Mouse (Mus musculus) CH12.LX (cell line): ENCODE results near the gene Mapk8. TPM values are rescaled to one million over a fixed set of nuclear protein-coding genes. Genes with fewer than 3 reads are reported as not detected.
A peak's percentile ranks its signal among the peaks of the same experiment; 100 is the strongest.

Experiments used
- DNase-seq: peaks from one replicate; pipeline ENCODE4 v3.0.0-alpha.2; 2013; ENCODE audit errors: extremely low read depth
- H3K27ac ChIP-seq: 2 replicates; pipeline ENCODE4 v1.5.1; 2012; ENCODE audit warnings: low read depth, mild to moderate bottlenecking, control low read depth, moderate library complexity; ENCODE audit not compliant: insufficient read depth
- H3K27me3 ChIP-seq: replicated peaks from 2 replicates; pipeline ENCODE3; 2012; ENCODE audit warnings: inconsistent platforms
- H3K36me3 ChIP-seq, 2 experiments: replicated peaks in 1 of 2; 2 replicates each; pipeline versions ENCODE3 to v1.6.1; 2012; ENCODE audit warnings: inconsistent platforms in 1 of 2, low read length in 1 of 2, mild to moderate bottlenecking in 1 of 2, mixed read lengths in 1 of 2, moderate library complexity in 1 of 2; ENCODE audit not compliant: control insufficient read depth in 1 of 2, insufficient read depth in 1 of 2
- H3K4me1 ChIP-seq, 2 experiments: 2 replicates each; pipeline ENCODE4 v1.6.1; 2012; ENCODE audit warnings: inconsistent platforms in 1 of 2, moderate library complexity in 1 of 2; ENCODE audit not compliant: insufficient read depth in 2 of 2, control insufficient read depth in 1 of 2
- H3K4me2 ChIP-seq: 2 replicates; pipeline ENCODE4 v1.6.1; 2012; ENCODE audit warnings: low read depth, mild to moderate bottlenecking, control low read depth; ENCODE audit not compliant: poor library complexity, insufficient read depth, severe bottlenecking
- H3K4me3 ChIP-seq, 3 experiments: fragments of 150-350 bp in 1 of 3; sonication (generic) in 1 of 3; replicated peaks in 1 of 3; 2 replicates each; pipeline versions ENCODE3 to v1.5.1; 2011 to 2012; ENCODE audit warnings: low read depth in 2 of 3, low read length in 2 of 3, mild to moderate bottlenecking in 2 of 3, moderate library complexity in 2 of 3, control low read depth in 1 of 3, improper control_type of control experiment in 1 of 3, inconsistent platforms in 1 of 3, mixed read lengths in 1 of 3; ENCODE audit not compliant: poor library complexity in 1 of 3
- H3K79me2 ChIP-seq: replicated peaks from 2 replicates; pipeline ENCODE4 v1.6.1; 2012; ENCODE audit warnings: mild to moderate bottlenecking, moderate library complexity; ENCODE audit not compliant: control insufficient read depth, poor library complexity, insufficient read depth, severe bottlenecking; ENCODE audit errors: extremely low read depth
- H3K9ac ChIP-seq: 2 replicates; pipeline ENCODE4 v1.6.1; 2012; ENCODE audit warnings: low read depth, mild to moderate bottlenecking, control low read depth, moderate library complexity; ENCODE audit not compliant: insufficient read depth
- H3K9me3 ChIP-seq: replicated peaks from 2 replicates; pipeline ENCODE3; 2012; ENCODE audit warnings: low read length, inconsistent platforms, mixed read lengths
- CTCF ChIP-seq, 2 experiments: IDR thresholded peaks in 1 of 2; conservative IDR thresholded peaks in 1 of 2; 2 replicates each; pipeline ENCODE4 v1.5.1; 2011 to 2012; ENCODE audit warnings: low read depth in 2 of 2, low read length in 2 of 2, improper control_type of control experiment in 1 of 2, inconsistent platforms in 1 of 2, mild to moderate bottlenecking in 1 of 2, moderate library complexity in 1 of 2
- ELF1 ChIP-seq: IDR thresholded peaks from 2 replicates; pipeline ENCODE4 v1.6.1; 2014; ENCODE audit warnings: low read depth, mild to moderate bottlenecking, inconsistent platforms, low read length, improper control_type of control experiment
- GABPA ChIP-seq: IDR thresholded peaks from 2 replicates; pipeline ENCODE4 v1.6.1; 2012; ENCODE audit warnings: low read depth, low read length, improper control_type of control experiment, inconsistent platforms; ENCODE audit not compliant: insufficient replicate concordance
- KAT2A ChIP-seq: IDR thresholded peaks from 2 replicates; pipeline ENCODE4 v1.6.1; 2012; ENCODE audit warnings: low read length, improper control_type of control experiment, inconsistent platforms; ENCODE audit not compliant: insufficient replicate concordance
- MAFK ChIP-seq: IDR thresholded peaks from 2 replicates; pipeline ENCODE4 v1.6.1; 2011; ENCODE audit warnings: low read length, improper control_type of control experiment; ENCODE audit not compliant: insufficient replicate concordance
- NELFE ChIP-seq: IDR thresholded peaks from 2 replicates; pipeline ENCODE4 v1.6.1; 2011; ENCODE audit warnings: low read depth, low read length, improper control_type of control experiment
- PAX5 ChIP-seq: IDR thresholded peaks from 2 replicates; pipeline ENCODE4 v1.6.1; 2012; ENCODE audit warnings: low read length, inconsistent platforms, mixed read lengths
- RAD21 ChIP-seq: IDR thresholded peaks from 2 replicates; pipeline ENCODE4 v1.6.1; 2011; ENCODE audit warnings: low read depth, mild to moderate bottlenecking, low read length, improper control_type of control experiment, moderate library complexity
- SMC3 ChIP-seq: IDR thresholded peaks from 2 replicates; pipeline ENCODE4 v1.6.1; 2011; ENCODE audit warnings: low read depth, low read length, improper control_type of control experiment
- USF1 ChIP-seq: IDR thresholded peaks from 2 replicates; pipeline ENCODE4 v1.6.1; 2014; ENCODE audit warnings: low read depth, mild to moderate bottlenecking, inconsistent platforms, low read length, improper control_type of control experiment
- USF2 ChIP-seq: conservative IDR thresholded peaks from 2 replicates; pipeline ENCODE4 v1.6.1; 2011; ENCODE audit warnings: low read depth, low read length, improper control_type of control experiment
- dilution Hi-C: fragments of 300-500 bp; cut with MboI; formaldehyde crosslinking; loops from 2 replicates; pipeline ENCODE4 v1.14.3; 2020; ENCODE audit warnings: low sequenced_read_pairs; ENCODE audit not compliant: extremely low pct_unique_long_range_greater_than_20kb, extremely low pct_ligation_motif_present
- in situ Hi-C: fragments of 300-500 bp; cut with MboI; formaldehyde crosslinking; loops from 3 replicates; pipeline ENCODE4 v1.14.3; 2019; ENCODE audit warnings: low sequenced_read_pairs, low pct_ligation_motif_present, low pct_unique_long_range_greater_than_20kb, mixed read lengths
- polyA plus RNA-seq: library from polyadenylated mRNA; unstranded; fragments of >175 nt; gene quantifications from 2 replicates; pipeline ENCODE4 v1.2.1, GENCODE M21; 2012; ENCODE audit warnings: low read depth; ENCODE audit not compliant: insufficient read length
- total RNA-seq, 2 experiments: library from RNA; depleted of rRNA; stranded (reverse); fragments of 300-350 nt in 1 of 2; fragments of >200 nt in 1 of 2; gene quantifications; 2 replicates each; pipeline ENCODE4 v1.2.3; 2012 to 2014

The Mapk8 gene
- total and polyA plus RNA-seq, 3 experiments = 9.1 to 33.4 (median 21.9) TPM

DNA sequence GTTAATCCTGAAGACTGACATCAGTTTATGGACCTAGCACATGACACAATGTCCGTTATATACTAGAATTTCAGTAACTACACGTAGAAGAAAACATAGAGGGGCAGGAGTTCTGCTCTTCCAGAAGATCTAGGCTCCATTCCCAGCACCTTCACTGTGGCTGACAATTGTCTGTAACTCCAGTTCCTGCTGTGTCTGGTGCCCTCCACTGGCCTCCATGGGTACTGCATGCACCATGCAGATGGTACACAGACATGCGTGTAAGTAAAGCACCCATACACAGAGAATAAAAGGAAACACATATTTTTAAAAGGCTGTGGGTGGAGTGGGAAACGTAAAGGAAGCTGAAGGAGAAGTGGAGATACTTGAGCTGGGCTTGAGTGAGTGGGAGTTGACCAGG is 113.1 kb downstream of the Mapk8 start:
- Histone ChIP-seq H3K4me3 (no peak overlapping the region), H3K4me1 (peaks cover 22 to 58% of the 10 kb centered on the region in 2 experiments), H3K79me2 (no peaks in the 10 kb centered on the region), H3K36me3 (no peaks in the 10 kb centered on the region), H3K27ac (no peak overlapping the region), H3K9ac (no peak overlapping the region), H3K4me2 (0 out of 2 replicates have a peak overlapping the region, but pooled peaks have one; percentile 24), H3K27me3 (no peaks in the 10 kb centered on the region), H3K9me3 (peaks cover 5% of the 10 kb centered on the region)
- dilution Hi-C loops = no loop called here
- in situ Hi-C loops = no loop called here
- TF ChIP-seq GABPA = no peak
- TF ChIP-seq CTCF (conservative IDR thresholded peaks at IDR 0.05 in 1 of 2, IDR thresholded peaks at IDR 0.05 in 1 of 2; ENCODE audit: low read depth in 2 of 2, low read length in 2 of 2) = peak; percentile 77 to 94
- no peak for TF ChIP-seq USF1
- no peak for TF ChIP-seq KAT2A
- no peak for TF ChIP-seq NELFE
- peak; percentile 56 for TF ChIP-seq RAD21
- TF ChIP-seq SMC3 = peak; percentile 48
- TF ChIP-seq USF2 = no peak
- TF ChIP-seq MAFK = no peak
- DNase-seq = peak; percentile 56

DNA sequence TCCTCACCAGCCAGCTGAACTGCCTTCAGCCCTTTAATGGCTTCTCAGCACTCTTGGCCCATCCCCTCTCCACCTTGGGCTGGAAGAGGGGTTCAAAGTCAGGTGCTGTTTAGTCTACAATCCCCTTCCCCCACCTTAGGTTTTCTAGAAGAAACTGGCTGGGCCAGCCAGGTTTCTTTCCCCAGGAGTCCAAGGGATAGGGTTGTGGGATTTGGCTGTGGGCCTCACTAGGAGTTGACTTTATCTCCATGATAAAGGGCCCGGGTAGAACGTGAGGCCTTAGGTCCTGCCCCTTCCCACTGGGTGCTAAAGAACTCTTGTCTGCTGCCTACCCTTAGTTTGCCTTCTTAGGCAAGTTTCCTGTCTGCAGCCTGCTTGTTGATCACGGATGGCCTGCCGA is 115.3 kb downstream of the Mapk8 start:
- no peaks in the 10 kb centered on the region for H3K79me2 ChIP-seq
- in situ Hi-C loops = no loop called here
- no peaks in the 10 kb centered on the region for H3K27me3 ChIP-seq
- no peak for DNase-seq
- no peak overlapping the region for H3K4me3 ChIP-seq
- TF ChIP-seq PAX5 = no peak
- peaks cover 27 to 65% of the 10 kb centered on the region in 2 experiments for H3K4me1 ChIP-seq
- H3K4me2 ChIP-seq = no peak overlapping the region
- dilution Hi-C loops = no loop called here
- H3K27ac ChIP-seq = no peak overlapping the region
- H3K9ac ChIP-seq = no peak overlapping the region
- H3K36me3 ChIP-seq = no peaks in the 10 kb centered on the region
- H3K9me3 ChIP-seq = peaks cover 5% of the 10 kb centered on the region

DNA sequence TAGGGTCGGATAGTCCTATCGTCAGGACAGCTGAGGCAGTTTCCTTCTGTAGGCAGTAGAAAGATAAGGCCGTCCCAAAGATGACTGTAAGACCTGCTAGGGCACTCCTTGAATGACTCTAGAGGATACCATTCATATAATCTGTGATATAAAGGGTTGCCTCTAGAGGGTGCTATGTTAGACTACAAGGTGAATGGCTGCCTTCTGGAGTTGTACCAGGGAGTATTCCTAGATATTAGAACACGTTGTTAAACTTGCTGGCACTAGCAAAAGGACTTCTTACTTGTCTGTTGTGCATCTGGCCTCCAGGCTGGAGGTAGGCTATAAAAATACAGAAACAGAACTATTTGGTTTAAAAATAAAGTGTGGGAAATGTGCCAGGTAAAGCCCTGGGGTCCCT is 116.0 kb downstream of the Mapk8 start:
- Histone ChIP-seq H3K4me1 (peaks cover 27 to 59% of the 10 kb centered on the region in 2 experiments), H3K79me2 (no peaks in the 10 kb centered on the region), H3K4me2 (no peak overlapping the region), H3K27ac (no peak overlapping the region), H3K9ac (no peak overlapping the region), H3K27me3 (no peaks in the 10 kb centered on the region), H3K9me3 (peaks cover 5% of the 10 kb centered on the region), H3K36me3 (no peaks in the 10 kb centered on the region), H3K4me3 (no peak overlapping the region)
- TF ChIP-seq CTCF (conservative IDR thresholded peaks at IDR 0.05 in 1 of 2, IDR thresholded peaks at IDR 0.05 in 1 of 2; ENCODE audit: low read depth in 2 of 2, low read length in 2 of 2) (peak; percentile 39 to 56), ELF1 (no peak)
- peak; percentile 33 for DNase-seq
- dilution Hi-C loops = no loop called here
- in situ Hi-C loops = no loop called here
